Mouse (Mus musculus) liver, postnatal 0 days (tissue): ENCODE results near the gene Hgf.

Experiments
- CTCF ChIP-seq: sonication (generic); IDR thresholded peaks from 2 replicates; pipeline ENCODE4 v1.5.1; 2016; ENCODE audit warnings: antibody characterized with exemption, low read depth
- EP300 ChIP-seq: IDR thresholded peaks from 2 replicates; pipeline ENCODE4 v1.6.1; 2016; ENCODE audit warnings: antibody characterized with exemption, low read depth, mild to moderate bottlenecking

DNA sequence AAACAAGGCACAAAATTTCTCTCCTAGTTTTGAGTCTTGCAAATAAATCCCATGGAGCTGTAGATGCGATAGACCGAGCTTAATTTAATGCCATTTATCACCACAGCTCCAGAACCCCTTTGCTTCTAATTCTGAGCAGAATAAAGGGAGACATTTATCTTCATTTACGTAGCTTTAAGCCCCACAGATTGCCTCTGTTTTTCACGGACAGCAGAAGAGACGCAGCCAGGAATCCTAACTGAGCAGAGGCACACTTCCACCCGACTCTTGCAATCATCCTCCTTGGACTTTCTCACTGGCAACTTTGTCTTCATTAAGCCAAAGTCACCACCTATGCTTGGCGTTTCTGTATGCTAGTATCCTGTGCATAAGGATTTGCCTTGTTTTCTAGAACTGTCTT is 93.1 kb downstream of the Hgf start:
- TF ChIP-seq EP300 (no peak), CTCF (no peak)
